Mouse (Mus musculus) heart, adult 2 months (tissue): ENCODE results near the gene Ttn.

Source experiments
- CTCF ChIP-seq: fragments of 200-600 bp; IDR thresholded peaks from 2 replicates; pipeline ENCODE4 v1.8.1; 2022; ENCODE audit warnings: antibody characterized with exemption, mild to moderate bottlenecking, moderate library complexity
- EP300 ChIP-seq: fragments of 200-500 bp; IDR thresholded peaks from 2 replicates; pipeline ENCODE4 v1.6.1; 2011; ENCODE audit warnings: low read depth, low read length, control low read depth; ENCODE audit not compliant: insufficient read depth

GRCm38 (mm10) chr2:76675451-76675850 is 306.9 kb downstream of the Ttn start:
- TF ChIP-seq CTCF (no peak), EP300 (no peak)
